ENCODE assay signal across 18 mouse cellular contexts in genomic region chr15:95278001-95278400, GRCm38 (mm10).
"Had no signal": no experiment of that assay in that cellular context is flagged by ENCODE, and none has a peak within 500 bp of the region (broad histone marks: within the 10 kb centered on the region; RNA-seq: fewer than 3 reads in every experiment).

No protein-coding gene starts in this region.

- H3K4me3 ChIP-seq: midbrain, embryonic 10.5 days; midbrain, embryonic 13.5 days; midbrain, embryonic 15.5 days; myocyte; neural tube, embryonic 12.5 days had no signal

- H3K4me1 ChIP-seq: midbrain, embryonic 10.5 days; midbrain, embryonic 13.5 days; midbrain, embryonic 15.5 days; neural tube, embryonic 12.5 days had no signal

- H3K36me3 ChIP-seq: midbrain, embryonic 10.5 days; midbrain, embryonic 13.5 days; midbrain, embryonic 15.5 days; neural tube, embryonic 12.5 days had no signal

- DNase-seq: lung, adult 18-20 months; lung, embryonic 14.5 days; lung, postnatal 10 days; lung, postnatal 4 days; retina, postnatal 1 day; right cerebral cortex, adult 18-20 months; right cerebral cortex, postnatal 25 days; right cerebral cortex, postnatal 4 days; spleen, adult 18-20 months; thymus, adult 18-20 months; thymus, postnatal 14 days; thymus, postnatal 36 days had no signal

- H3K27me3 ChIP-seq: midbrain, embryonic 13.5 days; midbrain, embryonic 15.5 days; neural tube, embryonic 12.5 days had no signal

- H3K9ac ChIP-seq: liver, embryonic 14.5 days; lung, embryonic 14.5 days; midbrain, embryonic 13.5 days; midbrain, embryonic 15.5 days; neural tube, embryonic 12.5 days had no signal

- H3K27ac ChIP-seq: liver, embryonic 14.5 days; midbrain, embryonic 10.5 days; midbrain, embryonic 13.5 days; midbrain, embryonic 15.5 days; neural tube, embryonic 12.5 days had no signal

- H3K9me3 ChIP-seq: midbrain, embryonic 10.5 days; midbrain, embryonic 13.5 days; midbrain, embryonic 15.5 days; neural tube, embryonic 12.5 days had no signal

- H3K4me2 ChIP-seq: lung, embryonic 14.5 days; midbrain, embryonic 13.5 days; midbrain, embryonic 15.5 days; neural tube, embryonic 12.5 days had no signal

- ATAC-seq: midbrain, embryonic 13.5 days; midbrain, embryonic 15.5 days had no signal
